Mouse (Mus musculus) erythroblast, embryonic 14.5 days (primary cell): ENCODE results near the gene Ppargc1a. TPM values are rescaled to one million over a fixed set of nuclear protein-coding genes. Genes with fewer than 3 reads are reported as not detected.
A peak's percentile ranks its signal among the peaks of the same experiment; 100 is the strongest.

Experiments
- H3K27me3 ChIP-seq: 2 replicates; pipeline ENCODE4 v1.6.1; 2012; ENCODE audit warnings: inconsistent platforms; ENCODE audit not compliant: control insufficient read depth
- H3K36me3 ChIP-seq: 2 replicates; pipeline ENCODE4 v1.6.1; 2012; ENCODE audit warnings: mild to moderate bottlenecking, inconsistent platforms; ENCODE audit not compliant: control insufficient read depth
- H3K4me1 ChIP-seq: 2 replicates; pipeline ENCODE4 v1.6.1; 2012; ENCODE audit warnings: inconsistent platforms; ENCODE audit not compliant: control insufficient read depth
- H3K4me3 ChIP-seq: replicated peaks from 2 replicates; pipeline ENCODE3; 2012; ENCODE audit warnings: moderate library complexity, mild to moderate bottlenecking, inconsistent platforms
- H3K9me3 ChIP-seq: 2 replicates; pipeline ENCODE4 v1.6.1; 2012; ENCODE audit warnings: low read length, inconsistent platforms, mixed read lengths; ENCODE audit not compliant: control insufficient read depth
- GATA1 ChIP-seq: IDR thresholded peaks from 2 replicates; pipeline ENCODE4 v1.6.1; 2012; ENCODE audit warnings: low read length, inconsistent platforms, mixed read lengths
- TAL1 ChIP-seq: IDR thresholded peaks from 3 replicates; pipeline ENCODE4 v1.6.1; 2012; ENCODE audit warnings: low read length, inconsistent platforms, mixed read lengths
- polyA plus RNA-seq: library from polyadenylated mRNA; stranded (reverse); fragments of >175 nt; gene quantifications from 2 replicates; pipeline ENCODE4 v1.2.3, GENCODE M21; 2012

The Ppargc1a gene
- polyA plus RNA-seq, 1 experiment: not detected

- H3K27me3 ChIP-seq: no peaks in the 10 kb centered on the region
These were observed 4.0 kb downstream of the Ppargc1a start for GRCm38 (mm10) chr5:51563574-51563973.

DNA sequence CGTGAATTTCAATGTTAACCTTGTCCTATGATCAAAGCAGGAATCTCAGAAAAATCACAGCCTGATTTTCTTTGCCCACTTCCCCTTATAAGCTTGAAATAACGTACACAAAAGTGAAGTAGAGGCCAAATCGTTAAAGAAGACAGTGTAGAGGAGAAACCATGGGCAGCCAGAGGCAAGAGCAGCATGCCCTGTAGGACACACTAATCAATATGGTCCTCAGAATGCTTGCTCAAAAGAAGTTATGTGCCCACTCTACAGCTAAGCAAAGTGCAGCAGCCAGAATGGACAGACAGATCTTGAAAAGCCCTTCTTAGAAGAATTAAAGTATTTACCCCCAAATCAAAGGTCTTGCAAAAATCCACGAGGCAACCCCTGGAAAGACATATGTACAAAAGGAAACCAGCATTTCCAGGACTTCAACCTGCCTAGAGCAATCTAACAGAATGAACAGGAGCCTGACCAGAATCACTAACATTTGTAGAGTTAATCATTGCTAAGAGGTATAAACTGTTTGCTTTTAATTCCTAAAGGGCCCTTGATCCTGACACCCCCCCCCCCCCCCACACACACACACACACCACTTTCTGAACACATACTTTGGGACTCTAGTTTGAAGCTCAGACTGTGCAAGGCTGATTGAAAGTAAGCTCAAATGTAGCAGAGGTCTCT, 9.8 kb downstream of the Ppargc1a start:
- no peak overlapping the region for H3K4me3 ChIP-seq
- TF ChIP-seq TAL1 (no peak), GATA1 (no peak)
- no peaks in the 10 kb centered on the region for H3K36me3 ChIP-seq
- peaks cover 1% of the 10 kb centered on the region for H3K27me3 ChIP-seq
- H3K9me3 ChIP-seq: no peaks in the 10 kb centered on the region
- no peaks in the 10 kb centered on the region for H3K4me1 ChIP-seq

More at GRCm38 (mm10) chr5:51563574-51563973, 4.0 kb downstream of the Ppargc1a start:
- no peak for TF ChIP-seq GATA1
- H3K36me3 ChIP-seq: no peaks in the 10 kb centered on the region
- no peaks in the 10 kb centered on the region for H3K9me3 ChIP-seq
- no peak overlapping the region for H3K4me3 ChIP-seq
- H3K4me1 ChIP-seq: no peaks in the 10 kb centered on the region

DNA sequence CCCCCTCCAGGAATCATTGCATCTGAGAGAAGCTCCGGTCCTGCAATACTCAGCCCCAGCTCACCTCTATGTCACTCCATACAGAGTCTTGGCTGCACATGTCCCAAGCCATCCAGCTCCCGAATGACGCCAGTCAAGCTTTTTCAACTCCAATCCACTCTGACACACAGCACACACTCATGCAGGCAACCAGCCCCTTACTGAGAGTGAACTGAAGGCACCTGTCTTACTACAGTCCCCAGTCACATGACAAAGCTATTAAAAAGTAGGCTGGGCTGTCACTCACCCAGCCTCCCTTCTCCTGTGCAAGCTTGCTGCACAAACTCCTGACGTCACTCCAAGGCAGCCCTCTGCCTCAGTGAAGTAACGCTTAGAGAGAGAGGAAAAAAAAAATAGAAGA, 13.9 kb downstream of the Ppargc1a start:
- TF ChIP-seq GATA1 (no peak), TAL1 (no peak)
- H3K4me1 ChIP-seq: no peaks in the 10 kb centered on the region
- no peaks in the 10 kb centered on the region for H3K9me3 ChIP-seq
- H3K27me3 ChIP-seq: peaks cover 6% of the 10 kb centered on the region
- no peaks in the 10 kb centered on the region for H3K36me3 ChIP-seq
- H3K4me3 ChIP-seq: peak overlapping the region; percentile 7

DNA sequence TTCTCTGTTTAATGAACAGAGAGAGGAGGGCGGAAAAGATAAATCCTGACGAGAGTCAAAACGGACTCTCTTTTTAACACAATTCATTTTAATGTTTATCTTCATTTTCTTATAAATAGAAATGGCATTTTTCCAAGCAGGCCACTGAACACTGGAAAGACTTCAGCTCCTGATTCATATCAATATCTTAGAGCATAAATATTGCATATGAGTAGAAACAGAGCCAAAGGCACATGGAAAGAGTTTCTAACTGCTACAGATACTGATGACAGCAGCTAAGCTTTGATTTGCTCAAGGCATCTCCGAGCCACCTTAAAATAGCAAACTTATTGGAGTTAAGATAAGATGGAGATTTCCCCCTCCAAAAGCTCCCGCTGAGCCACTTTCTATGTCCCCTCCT, 14.3 kb downstream of the Ppargc1a start:
- peaks cover 6% of the 10 kb centered on the region for H3K27me3 ChIP-seq
- no peaks in the 10 kb centered on the region for H3K9me3 ChIP-seq
- TF ChIP-seq GATA1: no peak
- TF ChIP-seq TAL1: no peak
- no peaks in the 10 kb centered on the region for H3K36me3 ChIP-seq
- H3K4me1 ChIP-seq: no peaks in the 10 kb centered on the region
- peak overlapping the region; percentile 7 for H3K4me3 ChIP-seq

- no peaks in the 10 kb centered on the region for H3K9me3 ChIP-seq
- peaks cover 6% of the 10 kb centered on the region for H3K27me3 ChIP-seq
- H3K36me3 ChIP-seq: no peaks in the 10 kb centered on the region
- no peaks in the 10 kb centered on the region for H3K4me1 ChIP-seq
- TF ChIP-seq TAL1 (no peak), GATA1 (no peak)
- peak overlapping the region; percentile 50 for H3K4me3 ChIP-seq
These were observed 14.9 kb downstream of the Ppargc1a start for GRCm38 (mm10) chr5:51552483-51553091.

GRCm38 (mm10) chr5:51551852-51552482, 15.6 kb downstream of the Ppargc1a start:
- TF ChIP-seq TAL1 (no peak), GATA1 (no peak)
- no peaks in the 10 kb centered on the region for H3K4me1 ChIP-seq
- H3K4me3 ChIP-seq: peak overlapping the region; percentile 50
- H3K27me3 ChIP-seq: peaks cover 6% of the 10 kb centered on the region
- no peaks in the 10 kb centered on the region for H3K9me3 ChIP-seq
- no peaks in the 10 kb centered on the region for H3K36me3 ChIP-seq

GRCm38 (mm10) chr5:51547442-51548035, 20.0 kb downstream of the Ppargc1a start:
- Histone ChIP-seq H3K4me3 (no peak overlapping the region), H3K4me1 (no peaks in the 10 kb centered on the region), H3K27me3 (peaks cover 3% of the 10 kb centered on the region), H3K36me3 (no peaks in the 10 kb centered on the region), H3K9me3 (no peaks in the 10 kb centered on the region)
- TF ChIP-seq TAL1 (no peak), GATA1 (no peak)

- Histone ChIP-seq H3K9me3 (no peaks in the 10 kb centered on the region), H3K36me3 (no peaks in the 10 kb centered on the region), H3K4me3 (no peak overlapping the region), H3K4me1 (no peaks in the 10 kb centered on the region), H3K27me3 (no peaks in the 10 kb centered on the region)
- TF ChIP-seq TAL1 (no peak), GATA1 (no peak)
These were observed 20.7 kb downstream of the Ppargc1a start for GRCm38 (mm10) chr5:51546817-51547216.
